Mouse (Mus musculus): Measurements from ENCODE around the gene Sash1.

DNA sequence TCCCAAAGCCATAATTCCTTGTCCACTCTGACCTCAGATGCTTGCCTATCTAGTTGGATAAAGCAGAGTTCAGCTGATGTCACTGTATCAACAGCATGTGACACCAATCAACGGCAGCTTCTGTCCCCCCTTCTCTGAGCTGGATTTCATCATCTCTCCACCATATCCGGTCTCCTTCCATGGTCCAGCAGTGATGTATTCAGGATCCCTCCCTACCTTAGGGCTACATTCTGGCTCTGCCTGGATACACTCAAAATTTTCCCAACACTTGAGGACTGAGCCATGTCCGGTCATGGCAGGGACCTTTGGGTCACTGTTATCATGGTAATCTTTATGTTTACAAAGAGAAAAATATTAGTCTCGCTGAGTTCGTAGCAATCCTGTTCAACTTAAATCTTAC is 118.5 kb downstream of the Sash1 start:
- TF ChIP-seq CTCF (IDR thresholded peaks at IDR 0.05; ENCODE audit: extremely low read depth, insufficient read depth, low read length) (no peak), POLR2A (IDR thresholded peaks at IDR 0.05; ENCODE audit: extremely low read depth, insufficient read depth, low read length) (no peak)

Measured in cortical plate, adult 2 months (tissue).